In genomic region chr6:99359036-99359698, GRCm38 (mm10) we compare ENCODE assay signal across 13 mouse cellular contexts.
DNase-seq lines count a peak whose midpoint lies in the region; ATAC-seq and TF ChIP-seq lines count a peak whose summit lies in the region.
"Had no signal": no experiment of that assay in that cellular context is flagged by ENCODE, and none has a peak within 500 bp of the region (broad histone marks: within the 10 kb centered on the region; RNA-seq: fewer than 3 reads in every experiment).

No protein-coding gene starts in this region.

- H3K36me3 ChIP-seq in limb, embryonic 15.5 days: no peaks in the 10 kb centered on the region
- H3K36me3 ChIP-seq in limb, embryonic 10.5 days: no peaks in the 10 kb centered on the region
- H3K36me3 ChIP-seq in MEL (ENCODE audit: control insufficient read depth in 1 of 2, insufficient read depth in 2 of 2, low read length in 2 of 2): peaks cover 0 to 6% of the 10 kb centered on the region in 2 experiments; a peak in 2 of 4 replicates
- peaks cover 9% of the 10 kb centered on the region for H3K36me3 ChIP-seq in megakaryocyte, embryonic 14.5 days (replicated peaks; ENCODE audit: low read length)
- no peaks in the 10 kb centered on the region for H3K36me3 ChIP-seq in kidney, adult 2 months (ENCODE audit: control insufficient read depth, insufficient read depth, low read length)
- H3K36me3 ChIP-seq: forebrain, embryonic 12.5 days had no signal

- TF ChIP-seq EP300 in MEL (IDR thresholded peaks at IDR 0.05; ENCODE audit: low read depth in 1 of 2, low read length in 2 of 2): no peak; a peak in 1 of 4 replicates

- H3K9me3 ChIP-seq in limb, embryonic 15.5 days: no peaks in the 10 kb centered on the region
- H3K9me3 ChIP-seq in limb, embryonic 10.5 days (replicated peaks): no peaks in the 10 kb centered on the region
- H3K9me3 ChIP-seq in MEL (replicated peaks; ENCODE audit: insufficient read depth, low read length): no peaks in the 10 kb centered on the region
- H3K9me3 ChIP-seq in megakaryocyte, embryonic 14.5 days: no peaks in the 10 kb centered on the region
- H3K9me3 ChIP-seq: forebrain, embryonic 12.5 days had no signal

- no peak for TF ChIP-seq POLR2A in MEL (IDR thresholded peaks at IDR 0.05; ENCODE audit: control insufficient read depth in 1 of 2, insufficient read depth in 1 of 2, low read depth in 1 of 2, low read length in 2 of 2, poor library complexity in 1 of 2)
- TF ChIP-seq POLR2A in kidney, adult 2 months (IDR thresholded peaks at IDR 0.05; ENCODE audit: low read depth, low read length): no peak

- no peaks in the 10 kb centered on the region for H3K27me3 ChIP-seq in limb, embryonic 15.5 days
- peaks cover 7% of the 10 kb centered on the region; the same call in 1 of the 2 replicates for H3K27me3 ChIP-seq in limb, embryonic 10.5 days (ENCODE audit: low read depth, poor library complexity, severe bottlenecking)
- H3K27me3 ChIP-seq in MEL (ENCODE audit: control insufficient read depth in 1 of 2, insufficient read depth in 2 of 2, low read length in 2 of 2): no peaks in the 10 kb centered on the region
- no peaks in the 10 kb centered on the region for H3K27me3 ChIP-seq in megakaryocyte, embryonic 14.5 days (replicated peaks)
- no peaks in the 10 kb centered on the region for H3K27me3 ChIP-seq in kidney, adult 2 months (replicated peaks; ENCODE audit: control insufficient read depth, insufficient read depth, low read length)
- H3K27me3 ChIP-seq: forebrain, embryonic 12.5 days had no signal

- peak overlapping the region; percentile 61; the same call in 1 of the 2 replicates for H3K27ac ChIP-seq in limb, embryonic 15.5 days
- no peak overlapping the region for H3K27ac ChIP-seq in limb, embryonic 10.5 days
- H3K27ac ChIP-seq in MEL (ENCODE audit: control insufficient read depth, low read depth, low read length): no peak overlapping the region
- H3K27ac ChIP-seq in kidney, adult 2 months (ENCODE audit: insufficient read depth, low read depth, low read length): no peak overlapping the region
- H3K27ac ChIP-seq: forebrain, embryonic 12.5 days; liver, embryonic 14.5 days had no signal

- TF ChIP-seq RAD21 in MEL (IDR thresholded peaks at IDR 0.05; ENCODE audit: low read depth, low read length): no peak

- no peak overlapping the region for H3K4me2 ChIP-seq in limb, embryonic 15.5 days
- H3K4me2 ChIP-seq: forebrain, embryonic 12.5 days had no signal

- no peak for DNase-seq in limb, embryonic 10.5 days (ENCODE audit: low spot score)
- DNase-seq in MEL (ENCODE audit: low read depth, low spot score): peak; percentile 12
- no peak for DNase-seq in right cerebral cortex, postnatal 14 days
- DNase-seq in kidney, adult 2 months: no peak
- DNase-seq: gastrocnemius, postnatal 36 days; kidney, adult 11 months; thymus, postnatal 14 days had no signal

- H3K4me1 ChIP-seq in limb, embryonic 15.5 days: no peaks in the 10 kb centered on the region
- H3K4me1 ChIP-seq in limb, embryonic 10.5 days: peaks cover 16% of the 10 kb centered on the region
- peaks cover 8 to 12% of the 10 kb centered on the region in 2 experiments for H3K4me1 ChIP-seq in MEL (ENCODE audit: control insufficient read depth in 1 of 2, insufficient read depth in 2 of 2, low read length in 2 of 2)
- peaks cover 44% of the 10 kb centered on the region for H3K4me1 ChIP-seq in megakaryocyte, embryonic 14.5 days
- H3K4me1 ChIP-seq in kidney, adult 2 months (ENCODE audit: control insufficient read depth, insufficient read depth, low read length): no peaks in the 10 kb centered on the region
- H3K4me1 ChIP-seq: forebrain, embryonic 12.5 days had no signal

- H3K9ac ChIP-seq in limb, embryonic 15.5 days: no peak overlapping the region
- no peak overlapping the region for H3K9ac ChIP-seq in MEL (ENCODE audit: control insufficient read depth, low read depth, low read length, poor library complexity, severe bottlenecking)
- H3K9ac ChIP-seq: forebrain, embryonic 12.5 days; liver, embryonic 14.5 days had no signal

- no peak for ATAC-seq in limb, embryonic 15.5 days (ENCODE audit: insufficient number of reproducible peaks, low FRiP score, low TSS enrichment, low read depth)
- ATAC-seq in common myeloid progenitor, adult 5-6 weeks (replicated peaks; ENCODE audit: low read depth, poor library complexity, severe bottlenecking): 0 out of 2 replicates have a peak, but pooled peaks have one; percentile 30
- ATAC-seq: midbrain, embryonic 16.5 days had no signal

- no peak overlapping the region for H3K4me3 ChIP-seq in limb, embryonic 15.5 days
- no peak overlapping the region for H3K4me3 ChIP-seq in limb, embryonic 10.5 days
- no peak overlapping the region for H3K4me3 ChIP-seq in MEL (ENCODE audit: control insufficient read depth in 1 of 2, insufficient read depth in 1 of 2, low read depth in 2 of 2, low read length in 2 of 2)
- peak overlapping the region; percentile 38 for H3K4me3 ChIP-seq in megakaryocyte, embryonic 14.5 days (replicated peaks)
- H3K4me3 ChIP-seq in kidney, adult 2 months (ENCODE audit: insufficient read depth, low read depth, low read length): no peak overlapping the region
- H3K4me3 ChIP-seq: forebrain, embryonic 12.5 days had no signal

- no peaks in the 10 kb centered on the region for H3K79me2 ChIP-seq in MEL (ENCODE audit: control insufficient read depth, insufficient read depth, low read length, poor library complexity)

- no peak for TF ChIP-seq CTCF in MEL (IDR thresholded peaks at IDR 0.05 in 2 of 3, conservative IDR thresholded peaks at IDR 0.05 in 1 of 3; ENCODE audit: control insufficient read depth in 1 of 3, insufficient read depth in 1 of 3, low read depth in 2 of 3, low read length in 3 of 3, poor library complexity in 1 of 3, severe bottlenecking in 1 of 3)
- no peak for TF ChIP-seq CTCF in kidney, adult 2 months (conservative IDR thresholded peaks at IDR 0.05; ENCODE audit: insufficient read depth, insufficient read length, low read depth, low read length)

- WGBS in limb, embryonic 15.5 days: 75% methylated on average over 9 of the region's 9 CpGs
- WGBS in limb, embryonic 10.5 days: 83% methylated on average over 9 of the region's 9 CpGs
- WGBS in kidney, adult 2 months: 81% methylated on average over 9 of the region's 9 CpGs

TF ChIP-seq in MEL, 35 proteins besides CTCF, POLR2A, EP300 and RAD21:
- TF ChIP-seq ELF1 (IDR thresholded peaks at IDR 0.05; ENCODE audit: low read depth, low read length): 0 out of 2 replicates have a peak, but pooled peaks have one; percentile 7
- TF ChIP-seq GATA1 (IDR thresholded peaks at IDR 0.05; ENCODE audit: low read depth, low read length): peak; percentile 31; the same call in 1 of the 2 replicates
- TF ChIP-seq POLR2AphosphoS5 (IDR thresholded peaks at IDR 0.05; ENCODE audit: borderline replicate concordance, low read depth, low read length): no peak
- peak; percentile 84 for TF ChIP-seq RCOR1 (IDR thresholded peaks at IDR 0.05; ENCODE audit: low read depth, low read length)
- TF ChIP-seq CHD1 (IDR thresholded peaks at IDR 0.05; ENCODE audit: low read depth, low read length): no peak
TF ChIP-seq in MEL: peak in this region for 3.
